Mouse (Mus musculus) adrenal gland, postnatal 0 days (tissue): Measurements from ENCODE around the gene Zfp968. TPM values are rescaled to one million over a fixed set of nuclear protein-coding genes. Genes with fewer than 3 reads are reported as not detected.

Source experiments
- polyA plus RNA-seq: library from polyadenylated mRNA; unstranded; fragments of >200 nt; fragmentation: Nextera tagmentation; extraction: Ambion mirVana; gene quantifications from 2 replicates; pipeline ENCODE4 v1.2.1, GENCODE M21; 2015

The Zfp968 gene
- polyA plus RNA-seq: 13.0 and 23.1 TPM in 2 replicates

GRCm38 (mm10) chr2:175372136-175372535 is at the start of gene Zfp968:
Gene Zfp968 (plus strand): TSS chr2:175372436.

GRCm38 (mm10) chr2:175338097-175338496 is 34.1 kb upstream of the Zfp968 start, which contains the start of gene Gm4631:
Gene Gm4631 (minus strand): TSS chr2:175338197.

Other genes with a start within 250 kb of the Zfp968 start
- gene Gm14399, start 230.4 kb upstream of the Zfp968 start, polyA plus RNA-seq: 8.0 and 13.2 TPM in 2 replicates
- 0.28 and 0.55 TPM in 2 replicates for gene Gm14443, start 196.6 kb upstream of the Zfp968 start, polyA plus RNA-seq
- gene Gm14391, start 165.5 kb upstream of the Zfp968 start, polyA plus RNA-seq: 2.2 and 6.0 TPM in 2 replicates
- gene Gm14440, start 97.3 kb upstream of the Zfp968 start, polyA plus RNA-seq: not detected in 2 replicates
- gene Gm4631, start 34.2 kb upstream of the Zfp968 start, polyA plus RNA-seq: 8.5 and 11.5 TPM in 2 replicates
- 38.8 and 55.0 TPM in 2 replicates for gene Gm4724, start 63.4 kb downstream of the Zfp968 start, polyA plus RNA-seq
- 8.9 and 14.1 TPM in 2 replicates for gene Zfp965, start 97.5 kb downstream of the Zfp968 start, polyA plus RNA-seq